Mouse (Mus musculus) intestine, embryonic 16.5 days (tissue): ENCODE results near the gene Shank2. TPM values are rescaled to one million over a fixed set of nuclear protein-coding genes. Genes with fewer than 3 reads are reported as not detected.
A peak's percentile ranks its signal among the peaks of the same experiment; 100 is the strongest.

Source experiments
- ATAC-seq: fragments of 200-750 bp; cut with Nextera tagmentation; 2 replicates; pipeline ENCODE4 v1.8.0; 2017; ENCODE audit warnings: moderate TSS enrichment, moderate library complexity
- H3K27ac ChIP-seq: fragments of 300-500 bp; sonication (generic); 2 replicates; pipeline ENCODE4 v1.5.1; 2014; ENCODE audit warnings: mild to moderate bottlenecking, low read length
- H3K27me3 ChIP-seq: fragments of 300-500 bp; sonication (generic); replicated peaks from 2 replicates; pipeline ENCODE4 v1.6.1; 2014; ENCODE audit warnings: low read length, control low read depth, mixed read lengths; ENCODE audit not compliant: control insufficient read depth, insufficient read depth
- H3K36me3 ChIP-seq: fragments of 300-500 bp; sonication (generic); 2 replicates; pipeline ENCODE4 v1.6.1; 2014; ENCODE audit warnings: low read length, control low read depth; ENCODE audit not compliant: control insufficient read depth, insufficient read depth
- H3K4me1 ChIP-seq: fragments of 300-500 bp; sonication (generic); 2 replicates; pipeline ENCODE4 v1.6.1; 2014; ENCODE audit warnings: low read length, control low read depth, mixed read lengths; ENCODE audit not compliant: control insufficient read depth, insufficient read depth
- H3K4me2 ChIP-seq: fragments of 300-500 bp; sonication (generic); 2 replicates; pipeline ENCODE4 v1.6.1; 2014; ENCODE audit warnings: low read depth, low read length, control low read depth
- H3K4me3 ChIP-seq: fragments of 300-500 bp; sonication (generic); 2 replicates; pipeline ENCODE4 v1.5.1; 2014; ENCODE audit warnings: mild to moderate bottlenecking, low read length
- H3K9ac ChIP-seq: fragments of 300-500 bp; sonication (generic); 2 replicates; pipeline ENCODE4 v1.6.1; 2014; ENCODE audit warnings: low read depth, low read length
- H3K9me3 ChIP-seq: fragments of 300-500 bp; sonication (generic); 2 replicates; pipeline ENCODE4 v1.6.1; 2016; ENCODE audit warnings: low read length, control low read depth; ENCODE audit not compliant: control insufficient read depth
- WGBS: fragments of 180-500 bp; shearing (Covaris S2); extraction: QIAGEN DNeasy Blood & Tissue Kit; methylation state at CpG from one replicate; pipeline ENCODE4 v1.1.7; 2014; 5-methylcytosine and 5-hydroxymethylcytosine counted together
- polyA plus RNA-seq: library from polyadenylated mRNA; unstranded; fragments of >200 nt; fragmentation: Nextera tagmentation; extraction: Ambion mirVana; gene quantifications from 2 replicates; pipeline ENCODE4 v1.2.1, GENCODE M21; 2015

Gene Shank2
- polyA plus RNA-seq, 1 experiment from 2014 or later: 1.0 TPM

DNA sequence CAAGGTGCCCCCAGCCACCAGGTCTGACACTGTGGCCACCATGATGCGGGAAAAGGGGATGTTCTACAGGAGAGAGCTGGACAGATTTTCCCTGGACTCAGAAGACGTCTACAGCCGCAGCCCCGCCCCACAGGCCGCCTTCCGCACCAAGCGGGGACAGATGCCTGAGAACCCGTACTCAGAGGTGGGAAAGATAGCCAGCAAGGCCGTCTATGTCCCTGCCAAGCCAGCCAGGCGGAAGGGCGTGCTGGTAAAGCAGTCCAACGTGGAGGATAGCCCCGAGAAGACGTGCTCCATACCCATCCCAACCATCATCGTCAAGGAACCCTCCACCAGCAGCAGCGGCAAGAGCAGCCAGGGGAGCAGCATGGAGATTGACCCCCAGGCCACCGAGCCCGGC lies 408.0 kb downstream of the Shank2 start:
- H3K27ac ChIP-seq: no peak overlapping the region
- H3K27me3 ChIP-seq: no peaks in the 10 kb centered on the region
- H3K4me3 ChIP-seq: no peak overlapping the region
- no peaks in the 10 kb centered on the region for H3K36me3 ChIP-seq
- no peak overlapping the region for H3K9ac ChIP-seq
- ATAC-seq: no peak
- no peak overlapping the region for H3K4me2 ChIP-seq
- WGBS: 86% methylated on average over 18 of the region's 18 CpGs
- H3K9me3 ChIP-seq: no peaks in the 10 kb centered on the region
- H3K4me1 ChIP-seq: 0 out of 2 replicates have a peak, but pooled peaks cover under 1% of the 10 kb centered on the region

DNA sequence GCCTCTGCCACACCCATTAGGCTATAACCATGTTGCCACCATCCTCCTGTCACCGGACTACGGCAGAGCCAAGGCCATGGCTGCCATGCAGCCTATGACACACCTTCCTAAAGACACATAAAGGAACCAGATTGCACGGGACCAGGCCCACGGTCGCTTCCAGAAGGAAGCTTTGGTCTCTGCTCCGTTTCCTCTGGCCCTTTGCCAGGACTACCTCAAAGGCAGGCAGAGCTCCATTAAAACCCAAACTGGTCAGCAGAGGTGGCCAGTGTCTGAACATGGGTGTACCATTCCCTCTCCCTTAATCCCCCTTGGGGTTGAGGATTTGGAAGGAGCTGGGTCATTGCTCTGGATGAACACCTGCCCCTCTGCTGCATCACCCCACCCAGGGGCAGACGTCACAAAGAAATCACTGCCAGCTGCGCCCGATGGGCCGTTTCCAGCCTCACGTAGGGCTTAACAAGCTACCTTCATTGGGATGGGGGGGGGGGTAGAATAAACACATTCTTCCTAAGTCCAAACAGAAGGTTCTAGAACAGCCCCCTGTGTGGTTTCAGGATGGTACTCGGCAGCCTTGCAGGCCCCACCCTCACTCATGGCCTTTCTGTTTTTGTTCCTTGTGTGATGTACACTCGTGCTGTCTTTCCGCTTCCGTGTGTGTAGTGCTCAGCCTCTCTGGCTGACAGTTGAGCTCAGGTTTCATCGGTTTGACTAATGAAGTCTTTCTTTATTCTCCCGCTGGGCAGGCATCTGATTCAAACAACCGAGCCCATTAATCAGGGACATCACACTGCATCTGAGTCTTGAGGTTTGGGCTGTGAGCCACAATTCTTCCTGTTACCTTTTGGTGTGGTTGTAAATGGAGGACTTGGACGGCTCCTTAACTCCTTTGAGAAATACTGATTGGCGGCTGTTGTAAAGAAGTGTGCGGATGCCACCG lies 410.5 kb downstream of the Shank2 start:
- Histone ChIP-seq H3K4me1 (0 out of 2 replicates have a peak, but pooled peaks cover 3% of the 10 kb centered on the region), H3K27me3 (no peaks in the 10 kb centered on the region), H3K9me3 (no peaks in the 10 kb centered on the region), H3K36me3 (no peaks in the 10 kb centered on the region), H3K9ac (no peak overlapping the region), H3K4me2 (no peak overlapping the region), H3K27ac (no peak overlapping the region), H3K4me3 (no peak overlapping the region)
- WGBS: 56% methylated on average over 22 of the region's 22 CpGs
- no peak for ATAC-seq

DNA sequence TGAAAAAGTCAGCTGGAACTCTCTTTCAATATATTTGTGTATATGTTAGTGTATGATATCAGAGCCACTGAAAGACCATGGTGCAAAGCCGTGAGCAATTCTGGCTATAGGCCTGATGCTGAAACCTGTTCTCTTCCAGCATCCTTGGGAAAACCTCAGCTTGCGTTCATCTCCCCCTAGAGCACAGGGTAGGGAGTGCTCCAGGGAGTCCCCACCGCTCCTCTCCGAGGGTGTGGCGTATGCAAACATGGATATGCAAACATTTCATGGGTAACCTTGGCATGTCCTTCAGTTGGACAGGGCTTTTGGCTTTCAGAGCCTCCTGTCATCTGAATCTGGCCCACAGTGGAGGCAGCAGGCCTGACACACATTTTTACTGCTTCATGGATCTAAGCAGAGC lies 412.9 kb downstream of the Shank2 start:
- Histone ChIP-seq H3K4me3 (no peak overlapping the region), H3K27me3 (no peaks in the 10 kb centered on the region), H3K9me3 (no peaks in the 10 kb centered on the region), H3K9ac (no peak overlapping the region), H3K27ac (no peak overlapping the region), H3K4me2 (no peak overlapping the region), H3K4me1 (peaks cover 8% of the 10 kb centered on the region), H3K36me3 (no peaks in the 10 kb centered on the region)
- ATAC-seq: no peak
- 62% methylated on average over 5 of the region's 5 CpGs for WGBS

GRCm38 (mm10) chr7:144415795-144416194 lies 414.1 kb downstream of the Shank2 start:
- H3K9me3 ChIP-seq: no peaks in the 10 kb centered on the region
- H3K9ac ChIP-seq: no peak overlapping the region
- H3K27me3 ChIP-seq: no peaks in the 10 kb centered on the region
- no peak for ATAC-seq
- no peaks in the 10 kb centered on the region for H3K36me3 ChIP-seq
- H3K4me1 ChIP-seq: peaks cover 8% of the 10 kb centered on the region
- no peak overlapping the region for H3K4me3 ChIP-seq
- no peak overlapping the region for H3K4me2 ChIP-seq
- 76% methylated on average over 4 of the region's 4 CpGs for WGBS
- H3K27ac ChIP-seq: no peak overlapping the region

- 35% methylated on average over 2 of the region's 2 CpGs for WGBS
- H3K4me1 ChIP-seq: peaks cover 8% of the 10 kb centered on the region
- no peaks in the 10 kb centered on the region for H3K27me3 ChIP-seq
- H3K4me2 ChIP-seq: no peak overlapping the region
- ATAC-seq: peak; percentile 32; the same call in 1 of the 2 replicates
- no peak overlapping the region for H3K4me3 ChIP-seq
- no peaks in the 10 kb centered on the region for H3K9me3 ChIP-seq
- no peaks in the 10 kb centered on the region for H3K36me3 ChIP-seq
- no peak overlapping the region for H3K27ac ChIP-seq
- no peak overlapping the region for H3K9ac ChIP-seq
Measured at GRCm38 (mm10) chr7:144417234-144417633, 415.5 kb downstream of the Shank2 start.

DNA sequence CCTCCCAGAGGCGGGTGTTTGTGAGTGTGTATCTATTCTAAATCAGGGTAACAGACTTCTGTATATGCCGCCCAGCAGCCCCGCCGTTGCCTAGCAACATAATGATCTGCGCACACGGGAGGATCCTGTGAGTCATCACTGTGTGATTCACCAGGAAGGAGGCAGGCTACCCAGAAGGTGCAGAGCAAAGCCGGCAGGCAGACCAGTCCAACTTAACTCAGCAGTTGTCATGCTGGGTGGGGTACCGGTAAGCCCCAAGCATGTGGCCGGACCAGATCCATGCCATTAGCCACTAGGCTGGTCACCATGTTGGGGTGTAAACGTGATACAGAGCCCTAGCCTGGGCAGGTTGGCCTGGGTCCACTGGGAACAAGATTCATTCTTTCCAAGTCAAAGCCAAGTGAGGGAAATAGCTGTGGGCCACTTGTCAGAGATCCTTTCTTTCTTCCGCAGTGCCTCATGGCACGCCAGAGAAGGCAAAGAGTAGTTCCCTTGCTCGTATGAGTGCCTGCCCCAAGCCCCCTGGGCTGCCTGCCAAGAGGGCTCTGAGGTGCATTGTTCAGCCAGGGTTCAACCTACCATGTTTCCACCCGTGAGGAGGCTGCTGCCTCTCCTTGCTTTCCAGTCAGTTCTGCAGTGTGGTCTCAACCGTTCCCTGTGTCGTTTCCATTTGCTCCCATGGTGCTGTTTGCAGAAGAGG lies 416.1 kb downstream of the Shank2 start:
- WGBS: 20% methylated on average over 16 of the region's 16 CpGs
- peak; percentile 89 for ATAC-seq
- H3K4me2 ChIP-seq: no peak overlapping the region

DNA sequence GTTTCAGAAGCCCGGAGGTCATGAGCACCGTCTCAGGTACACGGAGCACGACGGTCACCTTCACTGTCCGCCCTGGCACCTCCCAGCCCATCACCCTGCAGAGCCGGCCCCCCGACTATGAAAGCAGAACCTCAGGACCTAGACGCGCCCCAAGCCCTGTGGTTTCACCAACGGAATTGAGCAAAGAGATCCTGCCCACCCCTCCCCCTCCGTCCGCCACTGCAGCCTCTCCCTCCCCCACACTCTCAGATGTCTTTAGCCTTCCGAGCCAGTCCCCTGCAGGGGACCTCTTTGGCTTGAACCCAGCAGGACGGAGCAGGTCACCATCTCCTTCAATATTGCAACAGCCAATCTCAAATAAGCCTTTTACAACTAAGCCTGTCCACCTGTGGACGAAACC lies 418.8 kb downstream of the Shank2 start:
- H3K4me2 ChIP-seq: no peak overlapping the region
- H3K27ac ChIP-seq: no peak overlapping the region
- no peak for ATAC-seq
- H3K9me3 ChIP-seq: no peaks in the 10 kb centered on the region
- WGBS: 29% methylated on average over 16 of the region's 16 CpGs
- no peak overlapping the region for H3K4me3 ChIP-seq
- H3K9ac ChIP-seq: no peak overlapping the region
- H3K36me3 ChIP-seq: no peaks in the 10 kb centered on the region
- peaks cover 5% of the 10 kb centered on the region for H3K4me1 ChIP-seq
- H3K27me3 ChIP-seq: no peaks in the 10 kb centered on the region

More for the DNA sequence above, 416.1 kb downstream of the Shank2 start:
- peak overlapping the region; percentile 38 for H3K27ac ChIP-seq
- H3K4me1 ChIP-seq: peaks cover 8% of the 10 kb centered on the region
- no peaks in the 10 kb centered on the region for H3K9me3 ChIP-seq
- no peak overlapping the region for H3K9ac ChIP-seq
- H3K27me3 ChIP-seq: no peaks in the 10 kb centered on the region
- H3K4me3 ChIP-seq: no peak overlapping the region
- H3K36me3 ChIP-seq: no peaks in the 10 kb centered on the region

DNA sequence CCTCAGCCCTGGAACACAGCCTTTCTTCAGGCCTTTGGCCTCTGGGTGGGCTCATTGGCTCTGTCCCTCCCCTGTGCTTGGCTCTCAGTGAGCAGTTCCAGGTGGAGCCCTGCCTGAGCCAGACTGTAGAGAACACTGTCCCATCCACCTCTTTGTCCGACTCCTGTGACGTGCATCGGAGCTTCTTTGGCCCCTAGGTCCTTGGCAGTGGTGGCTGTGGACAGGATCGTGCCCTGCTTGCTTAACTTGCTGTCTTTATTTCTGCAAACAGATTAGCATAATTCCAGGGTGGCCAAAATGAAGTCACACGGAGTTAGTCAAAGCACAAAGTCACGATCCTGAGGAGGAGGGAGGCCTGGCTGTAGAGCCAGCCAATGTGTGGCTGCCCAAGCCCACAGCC lies 419.8 kb downstream of the Shank2 start:
- Histone ChIP-seq H3K9ac (no peak overlapping the region), H3K36me3 (no peaks in the 10 kb centered on the region), H3K9me3 (no peaks in the 10 kb centered on the region), H3K27ac (no peak overlapping the region), H3K4me3 (no peak overlapping the region), H3K4me1 (peaks cover 5% of the 10 kb centered on the region), H3K4me2 (no peak overlapping the region), H3K27me3 (no peaks in the 10 kb centered on the region)
- ATAC-seq: no peak
- WGBS: 83% methylated on average over 6 of the region's 6 CpGs

GRCm38 (mm10) chr7:144425953-144426352 lies 424.2 kb downstream of the Shank2 start:
- 8% methylated on average over 8 of the region's 8 CpGs for WGBS
- Histone ChIP-seq H3K27ac (no peak overlapping the region), H3K9ac (no peak overlapping the region), H3K4me1 (no peaks in the 10 kb centered on the region), H3K27me3 (no peaks in the 10 kb centered on the region), H3K4me3 (no peak overlapping the region), H3K9me3 (no peaks in the 10 kb centered on the region), H3K36me3 (no peaks in the 10 kb centered on the region), H3K4me2 (no peak overlapping the region)
- no peak for ATAC-seq
